Mouse (Mus musculus) inflammation-experienced regulatory T-cells (primary cell): Measurements from ENCODE around the gene Ormdl1. TPM values are rescaled to one million over a fixed set of nuclear protein-coding genes. Genes with fewer than 3 reads are reported as not detected.

Experiments
- polyA plus RNA-seq, 2 experiments: library from polyadenylated mRNA; unstranded; fragments of 100-300 nt; shearing (Covaris generic); gene quantifications; one replicate each; pipeline ENCODE4 v1.2.1; 2017

Ormdl1 gene
- polyA plus RNA-seq = 10 to 100 TPM; 68.2 to 80.4 TPM

DNA sequence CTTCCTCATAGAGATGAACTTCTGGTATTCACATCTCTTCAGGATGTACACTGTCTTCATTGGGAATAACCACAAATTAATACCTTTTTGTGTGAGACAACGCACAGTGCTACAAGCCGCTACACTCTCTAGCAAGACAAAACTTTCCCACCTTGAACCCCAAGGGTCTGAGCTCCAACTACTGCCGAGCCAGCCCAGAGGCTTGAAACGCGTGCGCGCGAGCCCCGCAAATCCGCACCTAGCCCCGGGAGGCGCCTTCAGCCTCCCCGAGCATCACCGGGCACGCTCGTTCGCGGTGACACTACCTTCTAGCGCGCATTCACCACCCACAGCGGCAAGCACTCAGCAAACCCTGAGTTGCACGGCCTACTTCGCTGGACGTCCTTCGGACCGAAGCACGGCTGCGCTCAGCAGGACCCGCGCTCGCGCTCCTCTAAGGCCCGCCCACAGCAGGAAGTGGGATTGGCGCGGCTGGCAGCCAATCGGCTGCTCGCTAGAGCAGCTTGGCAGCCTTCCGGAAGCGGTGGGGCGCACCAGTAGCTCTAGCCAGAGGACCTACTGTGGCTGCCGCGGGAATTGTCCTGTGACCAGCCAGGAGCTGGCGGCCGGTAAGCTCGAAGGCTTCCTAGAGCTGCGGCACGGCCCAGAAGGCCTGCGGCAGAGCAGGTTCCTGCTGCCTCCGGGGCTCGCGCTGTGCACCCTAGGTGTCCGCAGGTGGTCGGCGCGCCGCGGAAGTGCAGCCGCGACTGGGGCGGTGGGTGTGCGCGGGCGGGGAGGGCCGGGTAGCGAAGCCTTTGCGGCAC lies at the start of gene Ormdl1, which contains the start of the genes Pms1 and Gm28778:
Ormdl1 (plus strand) TSS at position 515 of the 803 bp plus-strand sequence.
Pms1 (minus strand) TSS at position 438 of the 803 bp plus-strand sequence.
Gm28778 (plus strand) TSS at position 531 of the 803 bp plus-strand sequence.

GRCm38 (mm10) chr1:53312989-53313967 lies 16.4 kb downstream of the Ormdl1 start, which contains the start of gene Osgepl1:
TSS of gene Osgepl1 (plus strand) at chr1:53313624.

GRCm38 (mm10) chr1:53352327-53353261 lies 55.7 kb downstream of the Ormdl1 start, which contains the start of the genes Asdurf, Gm28551 and Asnsd1:
TSS of gene Asdurf (minus strand) at chr1:53352619.
TSS of gene Gm28551 (minus strand) at chr1:53352667.
TSS of gene Asnsd1 (minus strand) at chr1:53352752.

Other genes with a start within 250 kb of the Ormdl1 start
- gene Mstn, start 235.5 kb upstream of the Ormdl1 start, polyA plus RNA-seq = not detected
- under 1 TPM in 1 of 2 experiments, not detected in 1; 0.76 TPM for gene 1700019A02Rik, start 109.5 kb upstream of the Ormdl1 start, polyA plus RNA-seq
- gene Pms1, start 77 bp upstream of the Ormdl1 start, polyA plus RNA-seq = 10 to 100 TPM; 19.7 to 24.4 TPM
- gene Gm28778, start within 50 bp of the Ormdl1 start, polyA plus RNA-seq = not detected
- gene Osgepl1, start 16.5 kb downstream of the Ormdl1 start, polyA plus RNA-seq = 10 to 100 TPM; 15.7 to 18.9 TPM
- gene Asdurf, start 55.5 kb downstream of the Ormdl1 start, polyA plus RNA-seq = not detected
- gene Gm28551, start 55.6 kb downstream of the Ormdl1 start, polyA plus RNA-seq = not detected
- gene Asnsd1, start 55.7 kb downstream of the Ormdl1 start, polyA plus RNA-seq = 10 to 100 TPM; 72.8 to 76.2 TPM